Mouse (Mus musculus) E14TG2a.4 (cell line): Measurements from ENCODE around the gene Tanc2.

Experiments
- CTCF ChIP-seq: conservative IDR thresholded peaks from 2 replicates; pipeline ENCODE4 v1.5.1; 2014; ENCODE audit warnings: low read length
- POU5F1 ChIP-seq: IDR thresholded peaks from 2 replicates; pipeline ENCODE4 v1.6.1; 2014; ENCODE audit warnings: low read length, borderline replicate concordance

- TF ChIP-seq POU5F1 (no peak), CTCF (no peak)
Observed at GRCm38 (mm10) chr11:105626201-105626600, 36.4 kb downstream of the Tanc2 start.
